Mouse (Mus musculus) fibroblast of lung, adult 2 months (primary cell): ENCODE results near the gene Cotl1.
"Not testable (repeated sequence)": the region's sequence is repeated elsewhere in the genome, so short reads cannot be mapped to it uniquely, and the experiment has no call there.

Experiments used
- DNase-seq: peaks from one replicate; pipeline ENCODE4 v3.0.0-alpha.2; 2011; ENCODE audit warnings: low read depth

Gene Cotl1

GRCm38 (mm10) chr8:119840275-119840808 is at the start of gene Cotl1:
TSS of gene Cotl1 (minus strand) at chr8:119840544.
- peak; percentile 74 for DNase-seq

- no peak for DNase-seq
Observed at GRCm38 (mm10) chr8:119888012-119888411, 47.7 kb upstream of the Cotl1 start.

- DNase-seq, result no peak
Observed at GRCm38 (mm10) chr8:119887130-119887529, 46.8 kb upstream of the Cotl1 start.

- DNase-seq, result peak; percentile 61
Observed at GRCm38 (mm10) chr8:119885612-119886011, 45.3 kb upstream of the Cotl1 start.

GRCm38 (mm10) chr8:119883281-119883680 is 42.9 kb upstream of the Cotl1 start:
- DNase-seq, result no peak

GRCm38 (mm10) chr8:119881917-119882316 is 41.6 kb upstream of the Cotl1 start:
- DNase-seq, result no peak

GRCm38 (mm10) chr8:119881301-119881700 is 41.0 kb upstream of the Cotl1 start:
- no peak for DNase-seq

GRCm38 (mm10) chr8:119873181-119873580 is 32.8 kb upstream of the Cotl1 start:
- DNase-seq, result no peak

GRCm38 (mm10) chr8:119869616-119870015 is 29.3 kb upstream of the Cotl1 start:
- DNase-seq, result no peak

GRCm38 (mm10) chr8:119862749-119863148 is 22.4 kb upstream of the Cotl1 start:
- no peak for DNase-seq

GRCm38 (mm10) chr8:119862390-119862734 is 22.0 kb upstream of the Cotl1 start:
- no peak for DNase-seq

GRCm38 (mm10) chr8:119861706-119862389 is 21.5 kb upstream of the Cotl1 start, which contains the start of gene Klhl36:
TSS of gene Klhl36 (plus strand) at chr8:119862266.
- DNase-seq, result peak; percentile 74

GRCm38 (mm10) chr8:119857767-119858166 is 17.4 kb upstream of the Cotl1 start:
- DNase-seq, result no peak

- DNase-seq, result no peak
Observed at GRCm38 (mm10) chr8:119855656-119856055, 15.3 kb upstream of the Cotl1 start.

- DNase-seq, result no peak
Observed at GRCm38 (mm10) chr8:119854035-119854434, 13.7 kb upstream of the Cotl1 start.

- no peak for DNase-seq
Observed at GRCm38 (mm10) chr8:119853521-119853920, 13.2 kb upstream of the Cotl1 start.

GRCm38 (mm10) chr8:119847232-119847922 is 7.0 kb upstream of the Cotl1 start:
- no peak for DNase-seq

- not testable (repeated sequence) for DNase-seq
Observed at GRCm38 (mm10) chr8:119845741-119846140, 5.4 kb upstream of the Cotl1 start.

GRCm38 (mm10) chr8:119844577-119844976 is 4.2 kb upstream of the Cotl1 start:
- DNase-seq, result no peak

- no peak for DNase-seq
Observed at GRCm38 (mm10) chr8:119843444-119843843, 3.1 kb upstream of the Cotl1 start.

GRCm38 (mm10) chr8:119840905-119841411 is 614 bp upstream of the Cotl1 start:
- no peak for DNase-seq

- DNase-seq, result no peak
Observed at GRCm38 (mm10) chr8:119839419-119840021, 824 bp downstream of the Cotl1 start.

GRCm38 (mm10) chr8:119838983-119839340 is 1.4 kb downstream of the Cotl1 start:
- no peak for DNase-seq
